ENCODE assay signal across 9 mouse cellular contexts in the genomic region with DNA sequence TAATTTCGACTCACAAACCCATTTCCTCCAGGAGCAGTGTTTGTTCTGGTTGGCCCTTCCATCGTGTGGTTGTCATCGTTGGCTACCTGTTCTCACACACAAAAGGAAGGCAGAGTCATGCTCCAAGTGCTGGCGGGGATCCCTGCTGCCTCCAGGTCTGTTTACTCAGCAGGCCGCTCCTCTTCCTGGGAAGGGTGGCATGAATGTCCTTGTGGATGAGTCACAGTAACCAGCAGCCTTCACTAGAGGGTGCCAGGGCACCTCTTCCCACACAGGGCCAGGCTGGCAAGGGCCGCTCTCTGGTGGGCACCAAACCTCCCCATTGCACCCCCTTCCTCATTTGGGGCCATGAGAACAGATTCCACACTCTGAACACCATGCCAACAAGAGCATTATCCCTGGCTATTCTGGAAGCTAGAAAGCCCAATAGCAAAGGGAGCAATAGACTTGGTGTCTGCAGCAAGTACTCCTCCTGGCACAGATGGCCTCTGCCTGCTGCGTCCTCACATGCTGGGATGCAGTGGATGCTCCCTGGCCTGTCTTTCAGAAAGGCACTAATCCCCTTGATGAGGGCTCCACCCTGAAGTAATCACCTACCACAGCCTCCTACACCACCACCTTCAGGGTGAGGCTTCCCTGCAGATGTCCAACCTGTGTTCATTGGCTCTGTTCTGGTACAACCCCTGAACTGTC.
A peak's percentile ranks its signal among the peaks of the same experiment; 100 is the strongest.
DNase-seq lines count a peak whose midpoint lies in the region; ATAC-seq and TF ChIP-seq lines count a peak whose summit lies in the region.
"Had no signal": no experiment of that assay in that cellular context is flagged by ENCODE, and none has a peak within 500 bp of the region (broad histone marks: within the 10 kb centered on the region; RNA-seq: fewer than 3 reads in every experiment).

No protein-coding gene starts in this region.

- peak; percentile 58 to 64 for DNase-seq in heart, adult 18-20 months
- peak; percentile 50 for DNase-seq in 416B (ENCODE audit: low read depth)
- DNase-seq in cerebellum, adult 8-10 months, result peak; percentile 93
- DNase-seq in kidney, postnatal 0 days (ENCODE audit: low spot score), result no peak
- peak; percentile 80 for DNase-seq in lung, postnatal 10 days
- DNase-seq in midbrain, embryonic 10.5 days (ENCODE audit: low spot score), result no peak
- DNase-seq in limb, embryonic 10.5 days (ENCODE audit: low spot score), result no peak

- H3K9me3 ChIP-seq in heart, embryonic 12.5 days (replicated peaks), result no peaks in the 10 kb centered on the region
- no peaks in the 10 kb centered on the region for H3K9me3 ChIP-seq in kidney, postnatal 0 days (replicated peaks; ENCODE audit: low read length)
- H3K9me3 ChIP-seq in midbrain, embryonic 10.5 days (replicated peaks), result no peaks in the 10 kb centered on the region
- H3K9me3 ChIP-seq in limb, embryonic 10.5 days (replicated peaks), result no peaks in the 10 kb centered on the region
- H3K9me3 ChIP-seq: embryonic facial prominence, embryonic 13.5 days had no signal

- no peak overlapping the region for H3K4me2 ChIP-seq in heart, embryonic 12.5 days
- H3K4me2 ChIP-seq in kidney, postnatal 0 days (ENCODE audit: low read length), result no peak overlapping the region
- H3K4me2 ChIP-seq: embryonic facial prominence, embryonic 13.5 days had no signal

- 49% methylated on average over 7 of the region's 7 CpGs for WGBS in heart, embryonic 12.5 days
- 60% methylated on average over 7 of the region's 7 CpGs for WGBS in kidney, postnatal 0 days
- WGBS in midbrain, embryonic 10.5 days, result 59% methylated on average over 7 of the region's 7 CpGs
- WGBS in limb, embryonic 10.5 days, result 62% methylated on average over 7 of the region's 7 CpGs

- no peaks in the 10 kb centered on the region for H3K36me3 ChIP-seq in heart, embryonic 12.5 days
- no peaks in the 10 kb centered on the region for H3K36me3 ChIP-seq in kidney, postnatal 0 days (ENCODE audit: insufficient read depth, low read length)
- no peaks in the 10 kb centered on the region for H3K36me3 ChIP-seq in midbrain, embryonic 10.5 days
- H3K36me3 ChIP-seq in limb, embryonic 10.5 days, result no peaks in the 10 kb centered on the region
- H3K36me3 ChIP-seq: embryonic facial prominence, embryonic 13.5 days had no signal

- 0 out of 2 replicates have a peak, but pooled peaks cover 5% of the 10 kb centered on the region for H3K27me3 ChIP-seq in heart, embryonic 12.5 days (replicated peaks)
- no peaks in the 10 kb centered on the region for H3K27me3 ChIP-seq in kidney, postnatal 0 days (ENCODE audit: insufficient read depth, low read length)
- H3K27me3 ChIP-seq in midbrain, embryonic 10.5 days (ENCODE audit: low read depth, poor library complexity, severe bottlenecking), result no peaks in the 10 kb centered on the region
- H3K27me3 ChIP-seq in limb, embryonic 10.5 days (ENCODE audit: low read depth, poor library complexity, severe bottlenecking), result no peaks in the 10 kb centered on the region
- H3K27me3 ChIP-seq: embryonic facial prominence, embryonic 13.5 days had no signal

- no peaks in the 10 kb centered on the region for H3K4me1 ChIP-seq in heart, embryonic 12.5 days (replicated peaks)
- no peaks in the 10 kb centered on the region for H3K4me1 ChIP-seq in kidney, postnatal 0 days (replicated peaks; ENCODE audit: insufficient read depth, low read length)
- no peaks in the 10 kb centered on the region for H3K4me1 ChIP-seq in midbrain, embryonic 10.5 days
- no peaks in the 10 kb centered on the region for H3K4me1 ChIP-seq in limb, embryonic 10.5 days
- H3K4me1 ChIP-seq: embryonic facial prominence, embryonic 13.5 days had no signal

- H3K27ac ChIP-seq in heart, embryonic 12.5 days (ENCODE audit: poor library complexity, severe bottlenecking), result no peak overlapping the region
- H3K27ac ChIP-seq in kidney, postnatal 0 days, result no peak overlapping the region
- H3K27ac ChIP-seq in midbrain, embryonic 10.5 days (replicated peaks), result no peak overlapping the region
- H3K27ac ChIP-seq in limb, embryonic 10.5 days, result no peak overlapping the region
- H3K27ac ChIP-seq: embryonic facial prominence, embryonic 13.5 days had no signal

- no peak overlapping the region for H3K4me3 ChIP-seq in heart, embryonic 12.5 days
- H3K4me3 ChIP-seq in kidney, postnatal 0 days (replicated peaks; ENCODE audit: low read depth, low read length), result no peak overlapping the region
- H3K4me3 ChIP-seq in midbrain, embryonic 10.5 days, result no peak overlapping the region
- no peak overlapping the region for H3K4me3 ChIP-seq in limb, embryonic 10.5 days
- H3K4me3 ChIP-seq: embryonic facial prominence, embryonic 13.5 days had no signal

- no peak overlapping the region for H3K9ac ChIP-seq in heart, embryonic 12.5 days
- no peak overlapping the region for H3K9ac ChIP-seq in kidney, postnatal 0 days (ENCODE audit: low read depth, low read length)
- H3K9ac ChIP-seq: embryonic facial prominence, embryonic 13.5 days had no signal

- ATAC-seq in heart, embryonic 12.5 days (ENCODE audit: insufficient number of reproducible peaks, low FRiP score), result no peak
- ATAC-seq in kidney, postnatal 0 days (replicated peaks; ENCODE audit: low FRiP score, low read depth), result no peak

- TF ChIP-seq CTCF in kidney, postnatal 0 days (IDR thresholded peaks at IDR 0.05; ENCODE audit: low read depth), result peak; percentile 49

Comparison
In these comparisons a context has a peak if more than half of its experiments do, and no peak if none do; other contexts are left out.
1. DNase-seq: peak in heart, adult 18-20 months (2 of 2), 416B (single experiment), cerebellum, adult 8-10 months (single experiment) and lung, postnatal 10 days (single experiment); none in kidney, postnatal 0 days (single experiment), midbrain, embryonic 10.5 days (single experiment) and limb, embryonic 10.5 days (single experiment).